Mouse (Mus musculus): ENCODE data around the gene Vmn1r93.
"Not testable (repeated sequence)": the region's sequence is repeated elsewhere in the genome, so short reads cannot be mapped to it uniquely, and the experiment has no call there.

Vmn1r93 gene

DNA sequence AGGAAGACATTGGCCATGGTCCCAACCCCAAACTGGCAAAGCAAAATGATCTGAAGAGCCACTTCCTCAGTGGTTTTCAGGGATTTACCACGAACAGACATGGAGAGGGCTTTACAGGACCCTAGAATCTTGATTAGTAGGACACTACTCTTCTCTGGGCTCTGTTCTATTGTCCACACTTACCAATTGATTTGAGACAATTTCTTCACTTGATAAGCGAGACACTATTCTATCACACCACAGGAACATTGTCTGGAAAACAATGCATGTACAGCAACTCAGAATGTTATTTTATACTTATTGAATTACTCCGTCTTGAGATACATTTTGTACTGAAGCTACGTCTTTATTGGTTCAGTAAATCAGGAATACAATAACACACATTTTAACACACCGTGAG lies at the start of gene Vmn1r93:
Gene Vmn1r93 (minus strand): TSS at position 101 of the 400 bp plus-strand sequence.
- CTCF ChIA-PET = not testable (repeated sequence)

DNA sequence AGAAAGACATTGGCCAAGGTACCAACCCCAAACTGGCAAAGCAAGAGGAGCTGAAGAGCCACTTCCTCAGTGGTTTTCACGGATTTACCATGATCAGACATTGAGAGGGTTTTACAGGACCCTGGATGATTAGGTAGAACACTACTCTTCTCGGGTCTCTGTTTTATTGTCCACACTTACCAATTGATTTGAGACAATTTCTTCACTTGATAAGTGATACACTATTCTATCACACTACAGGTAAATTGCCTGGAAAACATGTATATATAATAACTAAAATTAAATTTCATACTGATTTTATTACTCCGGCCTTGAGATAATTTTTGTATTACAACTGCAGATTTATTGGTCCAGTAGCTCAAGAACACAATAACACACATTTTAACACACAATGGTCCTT lies 29.4 kb upstream of the Vmn1r93 start, which contains the start of gene Vmn1r94:
Gene Vmn1r94 (minus strand): TSS at position 101 of the 400 bp plus-strand sequence.
- CTCF ChIA-PET = not testable (repeated sequence)

DNA sequence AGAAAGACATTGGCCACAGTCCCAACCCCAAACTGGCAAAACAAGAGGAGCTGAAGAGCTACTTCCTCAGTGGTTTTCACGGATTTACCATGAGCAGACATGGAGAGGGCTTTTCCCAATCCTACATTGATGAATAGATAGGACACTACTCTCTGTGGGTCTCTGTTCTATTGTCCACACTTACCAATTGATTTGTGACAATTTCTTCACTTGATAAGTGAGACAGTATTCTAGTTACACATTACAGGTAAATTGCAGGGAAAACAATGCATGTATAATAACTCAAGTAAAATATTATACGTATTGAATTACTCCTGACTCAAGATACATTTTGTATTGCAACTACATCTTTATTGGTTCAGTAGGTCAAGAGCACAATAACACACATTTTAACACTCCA lies 16.4 kb downstream of the Vmn1r93 start, which contains the start of gene Gm16442:
Gene Gm16442 (minus strand): TSS at position 101 of the 400 bp plus-strand sequence.
- CTCF ChIA-PET = not testable (repeated sequence)

DNA sequence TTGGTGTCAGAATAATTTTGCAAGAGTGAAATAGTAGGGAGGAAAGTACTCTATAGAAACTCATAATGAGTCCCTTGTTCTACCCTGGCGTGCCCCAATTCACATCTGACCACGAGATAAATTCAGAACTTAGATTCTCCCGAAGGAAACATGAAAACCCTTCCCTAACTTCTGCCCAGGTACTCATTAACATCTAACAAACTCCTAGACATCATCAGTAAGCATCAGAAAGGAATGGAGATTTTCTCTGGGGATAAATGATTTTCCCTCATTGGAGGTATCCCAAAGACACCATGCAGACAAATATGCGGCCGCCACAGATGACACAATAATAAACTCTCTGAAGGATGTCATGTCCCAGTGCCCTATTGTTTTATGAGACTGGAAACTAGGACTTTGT lies 39.5 kb downstream of the Vmn1r93 start, which contains the start of gene Vmn1r91:
Gene Vmn1r91 (plus strand): TSS at position 301 of the 400 bp plus-strand sequence.
- CTCF ChIA-PET = not testable (repeated sequence)

All from spleen, embryonic (tissue).